Mouse (Mus musculus) ES-Bruce4 (cell line): ENCODE results near the gene Sox5.

ENCODE experiments used
- CTCF ChIP-seq: IDR thresholded peaks from one replicate; pipeline ENCODE4 v1.8.1; 2011; ENCODE audit warnings: low read depth, low read length
- POLR2A ChIP-seq: IDR thresholded peaks from one replicate; pipeline ENCODE4 v1.8.1; 2011; ENCODE audit warnings: low read length; ENCODE audit not compliant: insufficient read depth

DNA sequence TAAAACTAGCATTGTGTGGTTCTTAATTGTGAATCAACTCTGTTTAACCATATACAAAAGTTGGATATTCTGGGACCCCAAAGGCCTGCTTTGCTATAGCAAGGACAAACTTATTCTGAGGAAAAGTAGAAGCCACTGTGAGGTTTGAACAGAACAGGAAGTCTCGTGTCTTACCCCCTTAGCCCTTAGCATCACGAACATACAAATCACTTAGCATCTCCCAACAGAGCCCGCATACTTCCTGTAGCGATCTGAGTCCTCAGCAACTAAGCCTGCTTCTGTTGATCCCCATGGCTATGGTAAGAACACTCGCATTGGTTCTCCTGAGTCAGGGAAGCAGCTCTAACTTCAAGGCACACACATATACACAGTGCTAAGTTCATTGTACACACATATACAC is 337.4 kb downstream of the Sox5 start:
- no peak for TF ChIP-seq POLR2A
- no peak for TF ChIP-seq CTCF
